Mouse (Mus musculus): ENCODE data around the gene Scp2.

Gene Scp2

GRCm38 (mm10) chr4:108060774-108061173 is 84.0 kb downstream of the Scp2 start:
- in situ Hi-C loops (cut with MboI, MseI), result no loop called here

- in situ Hi-C loops (cut with MboI, MseI), result no loop called here
Measured at GRCm38 (mm10) chr4:108059601-108060379, 85.0 kb downstream of the Scp2 start.

- in situ Hi-C loops (cut with MboI, MseI), result no loop called here
Measured at GRCm38 (mm10) chr4:108058166-108058565, 86.6 kb downstream of the Scp2 start.

GRCm38 (mm10) chr4:108057247-108057646 is 87.6 kb downstream of the Scp2 start:
- in situ Hi-C loops (cut with MboI, MseI), result no loop called here

GRCm38 (mm10) chr4:108055873-108056272 is 88.9 kb downstream of the Scp2 start:
- in situ Hi-C loops (cut with MboI, MseI), result no loop called here

- in situ Hi-C loops (cut with MboI, MseI), result no loop called here
Measured at GRCm38 (mm10) chr4:108052673-108053072, 92.1 kb downstream of the Scp2 start.

DNA sequence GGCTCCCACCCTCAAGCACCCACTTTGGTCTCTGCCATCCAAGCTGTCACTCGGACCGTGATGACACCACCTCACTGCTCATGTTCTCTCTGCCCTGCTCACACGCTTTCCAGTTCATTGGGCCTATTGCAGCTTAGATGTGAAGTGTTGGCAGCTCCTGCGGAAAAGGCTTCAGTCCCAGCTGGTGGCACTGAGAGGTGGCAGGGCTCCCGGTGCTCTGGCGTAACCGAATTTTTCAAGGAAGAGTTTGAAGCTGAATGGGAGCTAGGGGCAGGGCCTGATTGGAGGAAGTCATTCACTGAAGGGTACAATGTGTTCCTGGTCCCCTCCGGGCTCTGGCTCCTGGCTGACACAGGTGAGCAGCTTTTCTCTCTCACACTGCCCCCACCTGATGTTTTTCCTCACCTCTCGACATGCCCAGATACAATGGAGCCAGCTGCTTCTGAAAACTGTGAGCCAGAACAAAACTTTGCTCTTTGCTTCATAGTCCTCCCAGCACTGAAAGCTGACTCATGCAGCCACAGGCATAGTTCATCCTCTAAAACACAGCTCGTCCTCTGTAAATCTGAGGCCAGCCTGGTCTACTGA is 93.0 kb downstream of the Scp2 start:
- in situ Hi-C loops (cut with MboI, MseI), result no loop called here

GRCm38 (mm10) chr4:108046136-108046535 is 98.7 kb downstream of the Scp2 start:
- in situ Hi-C loops (cut with MboI, MseI), result no loop called here

DNA sequence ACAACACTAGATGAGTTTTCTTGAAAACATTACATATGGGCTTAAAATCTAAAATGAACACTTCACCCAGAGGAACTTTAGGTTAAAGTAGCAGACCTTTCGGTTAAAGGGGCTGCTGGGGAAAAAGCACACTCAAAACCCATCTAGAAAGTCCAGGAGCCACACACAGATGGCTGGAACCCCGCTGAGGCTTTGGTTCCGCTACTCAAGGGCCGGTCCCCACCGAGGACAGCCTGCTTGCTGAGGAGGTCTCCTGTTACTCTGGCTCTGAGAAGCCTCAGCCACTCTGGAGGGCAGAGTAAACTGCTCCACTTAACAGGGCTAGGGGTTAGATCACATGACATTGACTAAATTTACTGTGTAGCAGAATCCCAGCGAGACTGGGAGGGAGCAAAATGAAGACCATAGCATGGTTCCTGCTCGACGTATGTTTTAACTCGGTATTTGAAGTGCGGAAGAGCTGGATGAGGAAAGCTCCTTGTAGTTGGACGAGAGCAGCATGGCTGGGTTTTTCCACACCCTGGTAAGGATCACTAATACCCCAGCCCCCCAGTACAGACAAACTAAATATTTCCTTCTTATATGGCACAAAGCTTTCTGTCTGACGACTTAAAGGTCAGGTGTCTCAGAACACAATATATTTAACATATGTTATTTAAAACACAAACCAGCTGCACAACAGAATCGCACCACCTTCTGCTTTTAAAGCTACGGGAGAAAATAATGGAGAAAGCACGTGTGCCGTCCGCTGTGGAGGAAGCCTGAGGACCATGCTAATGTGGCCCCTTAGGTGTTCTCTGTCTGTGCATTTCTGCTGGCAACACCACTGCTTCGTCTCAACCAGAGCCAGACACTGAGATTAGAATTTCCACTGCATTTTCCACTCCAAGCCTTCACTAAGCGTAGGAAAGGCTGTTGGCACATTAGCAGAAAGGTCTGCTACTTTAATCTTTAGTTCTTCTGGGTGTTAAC is 99.4 kb downstream of the Scp2 start:
- in situ Hi-C loops (cut with MboI, MseI), result no loop called here

DNA sequence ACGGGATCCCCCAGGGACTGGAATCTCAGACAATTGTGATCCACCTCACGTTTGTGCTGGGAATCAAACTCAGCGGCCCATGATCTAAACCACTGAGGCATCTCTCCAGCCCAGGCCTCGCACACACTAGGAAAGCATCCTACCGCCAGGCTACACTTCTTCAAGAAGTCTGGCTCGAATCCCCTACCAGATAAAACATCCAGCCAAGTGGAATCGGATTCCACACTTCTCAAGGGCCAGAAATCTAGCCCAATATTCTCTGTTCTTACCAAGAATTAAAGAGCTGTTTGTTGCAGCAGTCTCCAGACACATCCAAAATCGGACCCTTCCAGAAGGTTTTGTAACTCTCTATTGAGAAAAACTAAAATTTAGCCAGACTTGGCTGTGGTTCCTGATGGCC is 107.8 kb downstream of the Scp2 start:
- in situ Hi-C loops (cut with MboI, MseI), result no loop called here

DNA sequence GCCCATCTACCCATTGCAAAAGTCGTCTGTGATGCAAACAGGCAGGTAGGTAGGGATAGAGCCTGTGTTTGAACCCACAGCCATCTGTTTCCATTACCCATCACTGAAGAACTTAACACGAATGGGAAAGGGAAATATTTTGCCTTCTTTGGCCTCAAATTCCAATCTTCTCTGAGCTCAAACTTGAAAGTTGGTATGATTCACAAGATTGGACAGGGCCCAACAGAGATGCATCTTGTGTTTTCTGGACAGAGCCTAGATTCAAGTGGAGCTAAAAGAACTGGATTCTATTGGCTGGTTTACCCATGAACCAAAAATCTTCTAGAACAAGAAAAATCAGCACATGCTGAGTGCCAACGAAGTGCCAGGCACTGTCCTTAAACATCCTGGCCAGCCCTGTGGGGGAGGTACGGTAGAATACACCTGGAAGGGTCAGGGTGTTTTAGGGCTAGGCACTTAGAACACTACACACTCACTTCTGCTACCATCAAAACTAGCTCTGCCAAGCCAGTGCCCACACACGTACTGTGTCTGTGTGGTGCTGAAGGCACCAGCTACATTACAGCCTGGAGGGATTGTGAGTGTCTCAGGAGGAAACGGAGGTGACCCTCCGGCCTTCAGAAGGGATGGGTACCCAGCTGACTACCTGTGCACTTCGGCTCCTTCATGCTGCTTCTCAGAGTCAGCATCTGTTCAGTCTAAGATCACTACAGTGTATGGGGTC is 111.6 kb downstream of the Scp2 start:
- in situ Hi-C loops (cut with MboI, MseI), result no loop called here

GRCm38 (mm10) chr4:108032352-108032849 is 112.4 kb downstream of the Scp2 start:
- in situ Hi-C loops (cut with MboI, MseI), result no loop called here

DNA sequence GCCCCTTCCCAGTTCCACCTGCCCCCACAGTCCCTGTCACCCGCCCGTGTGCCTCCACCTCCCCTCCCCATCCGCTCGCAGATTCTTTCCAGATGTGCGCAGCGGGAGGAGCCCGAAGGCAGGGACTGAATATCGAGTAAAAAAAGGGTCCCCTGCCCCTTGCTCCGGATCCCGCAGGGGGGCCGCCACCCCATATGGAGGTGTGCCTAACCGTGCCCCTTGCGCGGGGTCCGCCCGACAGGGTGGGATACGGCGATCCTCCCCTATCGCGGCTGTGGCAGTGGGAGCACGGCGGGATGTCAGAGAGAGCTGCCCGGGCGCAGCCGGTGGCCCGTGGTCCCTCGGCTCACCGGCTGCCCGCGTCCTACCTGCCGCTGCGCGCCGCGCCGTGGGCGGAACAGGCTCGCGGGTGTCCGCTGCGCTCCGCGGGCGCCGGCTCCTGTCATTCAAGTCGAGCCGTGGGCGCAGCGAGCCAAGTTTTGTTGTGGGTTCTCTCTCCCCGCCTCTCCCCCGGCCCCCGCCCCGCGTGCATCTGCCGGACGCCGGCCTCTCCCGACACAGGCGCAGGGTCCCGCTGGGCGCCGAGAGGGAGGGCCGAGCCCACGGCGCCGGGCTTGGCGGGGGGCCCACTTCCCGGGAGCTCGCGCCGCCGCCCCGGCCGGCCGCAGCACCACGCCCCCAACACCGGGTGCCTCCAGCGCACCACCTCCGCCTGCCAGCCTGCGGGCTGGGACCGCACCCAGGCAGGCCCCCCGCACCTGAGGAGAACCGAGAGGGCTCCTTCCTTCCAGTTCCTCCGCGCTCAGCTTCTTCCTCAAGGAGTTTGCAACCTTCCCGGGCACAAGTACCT is 113.1 kb downstream of the Scp2 start:
- in situ Hi-C loops (cut with MboI, MseI), result no loop called here

GRCm38 (mm10) chr4:108030888-108031501 is 113.8 kb downstream of the Scp2 start:
- in situ Hi-C loops (cut with MboI, MseI), result no loop called here

DNA sequence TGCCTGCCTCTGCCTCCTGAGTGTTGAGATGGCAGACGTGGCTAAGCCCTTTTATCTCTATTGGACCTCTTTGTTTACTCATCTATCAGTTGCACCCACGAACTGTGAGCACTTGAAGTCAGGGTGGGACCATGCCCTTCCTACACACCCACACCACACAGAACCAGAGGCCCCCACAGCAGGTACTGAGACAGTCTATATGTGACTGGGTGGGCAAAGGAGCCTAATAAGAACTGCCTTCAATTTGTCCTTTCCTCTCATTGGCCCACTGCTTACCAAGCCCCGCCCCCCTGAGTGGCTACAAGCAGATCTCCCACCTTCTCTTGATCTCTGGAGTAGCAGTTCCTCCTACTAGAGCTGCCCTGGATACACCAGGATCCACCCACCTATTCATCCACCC is 118.6 kb downstream of the Scp2 start:
- in situ Hi-C loops (cut with MboI, MseI), result no loop called here

GRCm38 (mm10) chr4:108025269-108025668 is 119.5 kb downstream of the Scp2 start:
- in situ Hi-C loops (cut with MboI, MseI), result no loop called here

DNA sequence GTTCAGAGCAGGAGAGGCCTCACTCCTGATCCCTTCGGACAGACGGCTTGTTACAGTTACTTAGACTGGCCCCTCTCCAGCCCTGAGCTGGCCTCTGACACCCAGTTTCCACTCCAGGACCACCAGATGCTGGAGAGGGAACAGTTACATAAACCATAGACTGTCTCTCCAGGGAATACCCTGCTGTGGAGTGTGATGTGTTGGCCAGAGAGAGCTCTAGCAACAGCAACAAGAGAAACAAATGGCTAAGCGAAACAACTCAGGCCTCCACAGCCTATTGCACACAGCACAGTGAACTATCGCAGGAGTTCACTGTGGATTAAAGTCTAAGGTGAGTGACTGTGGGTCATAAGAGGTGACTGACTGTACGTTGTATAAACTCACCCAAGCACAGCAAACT is 120.2 kb downstream of the Scp2 start:
- in situ Hi-C loops (cut with MboI, MseI), result no loop called here

- in situ Hi-C loops (cut with MboI, MseI), result no loop called here
Measured at GRCm38 (mm10) chr4:108023186-108023585, 121.6 kb downstream of the Scp2 start.

- in situ Hi-C loops (cut with MboI, MseI), result no loop called here
Measured at GRCm38 (mm10) chr4:108020178-108020577, 124.6 kb downstream of the Scp2 start.

All from T-helper 2 cell (primary cell).